Mouse (Mus musculus): ENCODE results near the gene Vasn.

DNA sequence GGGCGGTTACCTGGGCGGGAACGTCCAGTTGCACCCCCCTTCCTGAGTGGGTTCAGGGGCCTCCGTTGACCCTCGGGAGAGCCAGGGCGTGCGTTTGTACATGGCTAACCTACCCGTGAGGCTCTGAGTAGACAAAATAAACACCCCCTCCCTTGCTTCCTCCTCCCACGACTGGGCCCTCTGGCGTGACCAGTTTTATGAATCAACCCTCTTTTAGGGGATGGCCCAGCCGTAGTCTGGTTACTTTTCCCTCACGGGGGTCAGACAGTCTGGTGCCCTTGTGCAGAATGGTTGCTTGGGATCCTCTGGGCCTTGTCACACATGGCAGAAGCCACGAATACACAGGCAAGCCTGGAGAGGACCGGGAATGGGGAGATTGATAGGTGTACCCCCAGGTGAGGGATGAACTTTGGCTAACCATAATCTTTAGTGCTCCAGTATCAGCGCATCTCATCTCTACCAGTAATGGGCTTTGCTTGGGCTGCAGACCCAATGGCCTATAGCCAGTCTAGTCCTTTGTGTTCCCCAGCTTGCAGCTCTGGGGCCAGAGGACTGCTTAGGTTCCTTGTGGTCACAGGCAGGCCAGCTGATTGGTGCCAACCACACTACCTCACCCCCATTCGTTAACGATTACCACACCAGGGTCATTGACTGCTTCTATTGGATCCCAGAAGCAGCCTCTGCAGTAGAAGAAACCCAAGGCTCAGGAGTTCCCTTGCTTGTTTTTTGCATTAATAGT lies 695 bp downstream of the Vasn start:
- TF ChIP-seq CTCF (IDR thresholded peaks at IDR 0.05; ENCODE audit: control insufficient read depth, insufficient read depth, low read length) (no peak), POLR2A (IDR thresholded peaks at IDR 0.05; ENCODE audit: borderline replicate concordance, control insufficient read depth, low read depth, low read length) (no peak)

All from bone marrow, adult 2 months (tissue).